Mouse (Mus musculus) adrenal gland, postnatal 10 days (tissue): ENCODE measurements at regions not wholly inside any gene's neighbourhood (a gene's known extent, or its start where the extent isn't known, plus 50 kb on each side); places are given as distances from the start of the nearest gene placed in this dataset.
A peak's percentile ranks its signal among the peaks of the same experiment; 100 is the strongest.

Experiments
- DNase-seq: peaks from one replicate; pipeline ENCODE4 v3.0.0; 2021; ENCODE audit warnings: mixed read lengths

DNA sequence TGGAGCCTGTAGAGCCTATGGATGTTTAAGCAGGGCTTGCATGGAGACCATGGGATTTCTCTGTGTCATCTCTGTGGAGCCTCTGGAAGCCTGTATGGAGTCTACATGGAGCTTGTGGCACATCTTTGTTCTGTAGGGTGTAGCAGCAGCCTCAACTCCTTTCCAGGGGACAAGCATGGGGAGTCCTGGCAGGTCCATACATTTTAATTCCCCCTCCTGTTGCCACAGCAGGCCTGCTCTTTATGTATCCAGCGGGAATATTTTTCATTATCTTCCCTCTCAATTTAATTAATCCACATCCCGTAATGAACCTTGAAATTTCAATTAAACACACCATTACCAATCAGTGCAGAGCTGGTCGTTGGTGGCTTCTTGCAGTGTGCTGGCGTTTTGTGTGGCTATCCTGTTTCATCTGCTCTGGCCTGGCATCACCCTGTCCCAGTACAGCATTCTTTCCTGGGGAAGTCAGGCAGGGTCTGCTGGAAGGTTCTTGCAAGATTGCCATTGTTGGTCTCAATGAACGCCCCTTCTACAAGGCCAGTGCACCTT is 81.8 kb upstream of the Hdac4 start:
- DNase-seq, result no peak

DNA sequence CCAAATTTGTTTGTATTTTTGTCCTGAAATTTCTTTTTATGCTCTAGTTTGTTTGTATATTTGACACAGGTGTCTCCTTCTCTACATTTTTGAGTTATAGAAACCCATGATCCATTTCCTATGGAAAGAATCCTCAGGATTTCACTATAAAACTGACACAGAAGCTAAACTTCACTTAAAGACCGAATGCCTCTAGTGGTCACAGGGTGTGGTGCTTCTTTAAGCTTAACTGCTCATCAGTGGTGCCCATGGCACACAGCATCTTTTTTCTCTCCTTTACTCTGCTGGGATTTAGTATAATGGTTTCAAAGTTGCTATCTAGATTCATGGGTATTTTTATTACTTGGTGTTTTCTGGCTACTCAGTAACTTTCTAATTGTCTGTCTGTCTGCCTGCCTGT is 79.9 kb upstream of the Hdac4 start:
- no peak for DNase-seq

DNA sequence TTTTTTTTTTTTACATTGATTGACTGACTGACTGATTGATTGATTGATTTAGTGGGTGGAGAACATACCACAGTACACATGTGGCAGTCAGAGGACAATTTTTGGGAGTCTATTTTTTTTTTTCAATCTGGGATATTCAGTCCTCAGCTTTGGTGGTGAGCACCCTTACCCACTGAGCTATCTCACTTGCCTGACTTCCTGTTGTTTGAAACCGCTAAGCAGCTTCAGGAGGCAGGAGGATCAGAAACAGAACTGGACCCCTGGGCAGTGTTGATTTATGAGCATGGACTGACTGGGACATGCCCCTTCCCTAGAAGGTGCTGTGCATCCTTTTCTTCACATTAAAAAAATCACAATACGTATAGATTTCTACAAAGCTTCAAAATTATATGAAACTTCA is 78.3 kb upstream of the Hdac4 start:
- no peak for DNase-seq

DNA sequence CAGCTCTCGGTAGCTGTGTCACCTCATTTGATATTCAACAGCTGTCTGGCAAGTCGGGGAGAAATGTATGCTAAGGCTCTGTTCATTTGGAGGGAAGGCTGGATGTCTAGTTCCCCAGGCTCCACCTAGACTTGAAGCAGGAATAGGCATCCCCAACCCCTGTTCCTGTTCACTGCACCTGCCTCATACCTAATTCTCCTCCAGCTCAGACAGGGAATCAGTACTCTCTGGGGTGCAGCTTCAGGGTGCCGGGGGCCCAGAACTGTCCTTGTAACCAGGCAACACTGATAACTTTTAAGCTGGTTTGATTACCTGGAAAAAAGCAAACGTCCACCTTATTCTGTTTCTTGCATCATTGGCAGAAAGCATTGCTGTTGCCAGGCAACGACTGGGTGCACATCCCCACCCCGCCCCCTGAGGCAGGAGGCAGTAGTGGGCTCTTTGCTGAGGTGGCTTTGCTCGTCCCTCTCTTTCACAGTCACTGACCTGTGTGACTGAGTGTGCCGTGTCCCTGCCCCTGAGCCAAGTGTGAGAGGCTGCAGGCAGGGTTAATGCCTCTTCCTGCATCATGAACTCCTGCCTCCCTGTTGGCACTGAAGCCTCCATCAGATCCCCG is 76.3 kb upstream of the Hdac4 start:
- peak; percentile 9 for DNase-seq

DNA sequence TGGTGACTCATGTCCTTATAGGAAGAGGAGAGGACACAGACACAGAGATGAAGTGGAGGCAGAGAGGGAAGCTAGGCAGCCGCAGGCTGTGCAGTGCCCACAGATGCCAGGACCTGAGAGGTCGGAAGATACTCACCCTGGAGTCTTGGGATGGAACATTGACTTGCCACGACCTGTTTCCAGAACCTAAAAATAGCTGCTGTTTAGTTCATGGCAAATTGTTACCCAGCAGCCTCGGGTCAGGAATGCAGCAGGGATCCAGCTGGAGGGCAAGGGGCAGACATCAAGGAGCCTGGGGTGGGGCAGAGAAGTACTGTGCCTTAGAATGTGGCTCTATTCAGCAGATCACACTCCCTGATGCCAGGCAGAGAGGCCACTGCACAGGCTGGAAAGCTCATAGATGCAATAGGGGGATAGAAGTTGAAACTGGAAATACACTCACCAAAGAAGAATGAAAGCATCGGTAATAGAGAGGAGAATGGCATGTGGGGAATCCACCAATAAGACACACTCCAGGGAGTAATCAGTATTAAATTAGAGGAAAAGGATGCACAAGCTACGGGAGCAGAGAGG is 75.1 kb upstream of the Hdac4 start:
- no peak for DNase-seq

DNA sequence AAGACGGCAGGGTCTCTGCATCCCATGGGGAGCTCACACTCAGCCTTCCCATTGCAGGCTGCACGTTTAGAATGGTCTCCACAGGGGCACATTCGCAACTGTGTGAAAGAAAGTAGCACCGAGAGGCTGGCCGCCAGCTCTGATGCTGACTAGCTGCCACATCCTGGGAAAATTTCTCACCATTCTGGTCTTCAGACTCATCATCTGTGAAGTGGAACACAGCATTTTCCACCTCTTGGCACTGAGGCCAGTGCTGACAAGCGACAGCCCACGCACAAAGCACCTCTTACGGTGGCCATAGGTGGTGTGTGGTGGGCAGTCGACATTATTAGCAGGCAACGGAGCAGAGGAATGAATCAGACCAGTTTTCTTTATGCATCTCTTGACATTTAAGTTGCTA is 74.0 kb upstream of the Hdac4 start:
- DNase-seq, result no peak

DNA sequence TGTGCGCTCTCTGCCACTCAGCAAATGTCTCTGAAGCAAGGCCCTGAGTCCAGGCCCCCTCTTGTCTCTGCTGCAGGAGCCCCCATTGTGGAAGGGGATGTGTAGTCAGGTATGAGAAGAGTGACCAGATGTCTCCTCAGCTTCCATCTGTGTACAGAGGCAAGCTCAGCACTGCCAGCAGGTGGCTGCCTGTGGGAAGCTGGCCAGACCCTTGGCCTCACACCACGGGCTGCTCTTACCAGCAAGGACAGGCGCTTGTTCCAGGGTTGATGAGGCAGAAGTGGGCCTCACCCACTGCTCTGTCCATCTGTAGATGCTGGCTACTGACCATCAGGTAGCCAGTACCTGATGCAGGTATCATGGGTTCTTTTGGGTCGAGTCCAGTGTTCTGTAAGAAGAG is 69.4 kb upstream of the Hdac4 start:
- DNase-seq, result no peak

DNA sequence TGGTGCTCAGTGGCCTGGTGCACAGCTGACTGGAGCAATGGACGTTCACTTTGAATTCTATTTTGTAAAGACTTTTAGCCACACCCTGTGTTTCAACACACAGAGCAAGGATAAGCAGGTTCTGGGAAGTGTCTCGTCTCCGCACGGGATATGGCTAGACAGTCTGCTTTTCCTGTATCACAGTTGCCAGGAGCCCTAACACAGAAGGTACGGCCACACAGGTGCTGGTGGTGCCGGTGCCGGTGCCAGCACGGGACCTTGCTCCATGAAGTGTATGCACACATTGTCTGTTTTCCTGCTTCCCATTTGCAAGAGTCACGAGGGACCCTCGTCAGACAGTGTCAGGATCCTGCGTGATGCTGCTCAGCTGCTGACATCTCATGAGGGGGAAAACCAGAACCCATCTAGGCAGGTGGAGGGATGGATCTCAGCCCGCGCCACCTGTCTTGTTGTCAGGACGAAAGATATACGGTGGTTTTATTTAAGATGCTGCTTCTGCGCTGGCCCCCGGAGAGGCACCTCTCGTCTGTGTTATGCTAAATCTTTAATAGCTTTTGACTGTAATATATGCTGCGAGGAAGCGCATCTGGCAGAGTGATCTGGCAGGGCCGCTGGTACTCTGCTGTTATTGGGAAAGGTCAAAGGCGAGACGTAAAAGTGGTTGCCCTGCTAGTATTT is 64.4 kb upstream of the Hdac4 start:
- DNase-seq, result no peak

DNA sequence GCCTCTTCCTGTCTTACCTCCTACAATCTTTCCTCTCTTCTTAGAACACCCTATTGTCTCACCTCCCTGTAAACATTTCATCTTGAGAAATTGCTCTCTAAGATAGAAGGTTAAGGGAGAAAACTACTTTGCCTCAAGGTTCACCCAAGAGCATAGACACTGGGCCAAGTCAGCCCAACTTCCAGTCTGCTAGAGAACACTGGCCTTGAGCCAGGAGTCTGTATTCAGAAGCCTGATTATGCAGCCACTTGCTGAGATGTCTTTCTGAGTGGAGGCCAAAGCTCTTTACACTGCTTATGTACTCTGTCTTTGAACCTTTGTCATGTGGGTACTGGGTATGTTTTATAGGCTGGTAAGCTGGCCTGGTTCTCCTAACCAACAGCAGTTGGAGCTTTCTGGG is 62.5 kb upstream of the Hdac4 start:
- peak; percentile 16 for DNase-seq

DNA sequence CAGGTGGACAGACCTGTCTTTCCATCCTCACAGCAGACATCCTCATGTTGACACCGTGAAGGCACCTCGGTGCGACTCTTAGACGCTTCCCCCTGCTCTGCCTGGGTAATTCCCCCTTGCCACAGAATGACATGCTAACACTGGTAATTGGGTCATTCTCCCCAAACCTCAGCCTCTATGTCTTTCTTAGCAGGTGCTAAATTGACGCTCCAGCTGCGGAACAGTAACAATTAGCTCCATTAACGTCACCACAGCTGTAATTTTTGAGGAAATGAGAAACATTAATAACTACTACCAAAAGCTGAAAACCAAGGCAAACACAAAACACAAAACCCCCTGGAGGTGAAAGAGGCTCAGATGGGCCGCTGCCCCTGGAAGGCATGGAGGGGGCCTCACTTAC is 57.6 kb upstream of the Hdac4 start:
- no peak for DNase-seq

DNA sequence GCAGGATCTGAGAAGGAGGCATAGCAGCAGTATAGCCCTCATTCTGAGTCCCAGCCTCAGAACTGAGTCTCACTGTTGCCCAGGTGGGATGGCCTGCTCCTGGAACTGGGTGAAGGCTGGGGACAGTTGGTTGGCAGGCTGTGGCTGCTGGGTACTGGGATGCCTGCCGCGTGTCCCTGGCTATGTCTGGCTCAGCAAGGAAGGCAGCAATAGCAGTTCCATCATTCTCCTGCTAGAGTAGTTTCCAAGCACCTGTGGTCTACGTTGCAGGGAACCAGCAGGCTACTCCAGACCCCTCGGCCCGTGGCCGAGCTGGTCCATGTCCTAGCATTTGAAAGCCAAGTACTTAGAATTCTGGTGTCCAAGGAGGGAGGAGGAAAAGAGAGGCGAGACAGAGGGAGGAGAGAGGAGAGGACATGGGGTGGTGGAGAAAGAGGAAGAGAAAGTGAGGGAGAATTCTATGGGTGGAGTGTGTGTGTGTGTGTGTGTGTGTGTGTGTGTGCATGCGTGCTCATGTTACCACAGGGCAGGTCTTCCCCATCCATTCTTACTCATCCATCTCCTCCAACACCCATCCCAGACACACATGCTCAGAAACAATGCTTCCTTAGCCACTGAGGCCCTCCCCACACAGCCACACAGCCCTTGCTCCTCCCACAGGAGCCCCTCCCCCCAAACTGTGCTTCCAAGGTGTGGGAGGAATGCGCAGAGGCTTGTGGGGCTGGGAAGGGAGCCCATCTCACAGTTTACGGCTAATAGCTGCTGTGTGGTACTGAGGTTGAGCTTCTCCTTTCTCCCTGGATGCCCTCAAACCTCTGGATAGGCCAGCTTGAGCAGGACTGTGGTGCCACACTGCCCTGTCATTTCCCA is 55.3 kb upstream of the Hdac4 start:
- DNase-seq, result no peak
